Mouse (Mus musculus) G1E (cell line): ENCODE data around the gene Armc6. TPM values are rescaled to one million over a fixed set of nuclear protein-coding genes. Genes with fewer than 3 reads are reported as not detected.

Experiments
- ATAC-seq: 2 replicates; pipeline ENCODE4 v1.8.0; 2016; ENCODE audit warnings: mild to moderate bottlenecking; ENCODE audit not compliant: insufficient number of reproducible peaks, poor library complexity, low FRiP score, severe bottlenecking; ENCODE audit errors: extremely low read depth
- DNase-seq: peaks from one replicate; pipeline ENCODE4 v3.0.0; 2012; ENCODE audit warnings: low spot score
- H3K27me3 ChIP-seq: 2 replicates; pipeline ENCODE4 v1.6.1; 2012; ENCODE audit warnings: mild to moderate bottlenecking, low read length, inconsistent platforms; ENCODE audit not compliant: insufficient read depth
- H3K36me3 ChIP-seq: replicated peaks from 2 replicates; pipeline ENCODE3; 2012; ENCODE audit warnings: mild to moderate bottlenecking, inconsistent platforms
- H3K4me1 ChIP-seq: 2 replicates; pipeline ENCODE4 v1.6.1; 2012; ENCODE audit warnings: low read depth, low read length, inconsistent platforms, mixed read lengths; ENCODE audit not compliant: insufficient read depth
- H3K4me3 ChIP-seq: 2 replicates; pipeline ENCODE4 v1.5.1; 2012; ENCODE audit warnings: low read depth, mild to moderate bottlenecking, inconsistent platforms, low read length, moderate library complexity, mixed read lengths
- H3K9me3 ChIP-seq: replicated peaks from 2 replicates; pipeline ENCODE4 v1.6.1; 2012; ENCODE audit warnings: inconsistent platforms
- CTCF ChIP-seq: IDR thresholded peaks from 2 replicates; pipeline ENCODE4 v1.5.1; 2012; ENCODE audit warnings: low read depth, low read length, inconsistent platforms, mixed read lengths
- GATA1 ChIP-seq: IDR thresholded peaks from 2 replicates; pipeline ENCODE4 v1.6.1; 2012; ENCODE audit warnings: borderline replicate concordance, low read length, inconsistent platforms, mixed read lengths
- GATA2 ChIP-seq: IDR thresholded peaks from 2 replicates; pipeline ENCODE4 v1.6.1; 2012; ENCODE audit warnings: low read depth, low read length, inconsistent platforms, borderline replicate concordance
- POLR2AphosphoS5 ChIP-seq: IDR thresholded peaks from 2 replicates; pipeline ENCODE4 v1.6.1; 2012; ENCODE audit warnings: low read depth, low read length, inconsistent platforms; ENCODE audit not compliant: insufficient replicate concordance
- TAL1 ChIP-seq: conservative IDR thresholded peaks from 2 replicates; pipeline ENCODE4 v1.6.1; 2012; ENCODE audit warnings: low read depth, low read length, inconsistent platforms, mixed read lengths
- polyA plus RNA-seq: library from polyadenylated mRNA; stranded (reverse); fragments of >175 nt; gene quantifications from 2 replicates; pipeline ENCODE4 v1.2.3, GENCODE M21; 2012
- total RNA-seq, 2 experiments: library from RNA; stranded (forward) in 1 of 2; stranded (reverse) in 1 of 2; fragments of 200-1000 nt in 1 of 2; fragments of >200 nt in 1 of 2; fragmentation: Nextera tagmentation in 1 of 2; gene quantifications; 2 replicates each; pipeline ENCODE4 v1.2.3; 2014 to 2017

The Armc6 gene
- total and polyA plus RNA-seq, 3 experiments = 9.3 to 15.2 (median 13.9) TPM

DNA sequence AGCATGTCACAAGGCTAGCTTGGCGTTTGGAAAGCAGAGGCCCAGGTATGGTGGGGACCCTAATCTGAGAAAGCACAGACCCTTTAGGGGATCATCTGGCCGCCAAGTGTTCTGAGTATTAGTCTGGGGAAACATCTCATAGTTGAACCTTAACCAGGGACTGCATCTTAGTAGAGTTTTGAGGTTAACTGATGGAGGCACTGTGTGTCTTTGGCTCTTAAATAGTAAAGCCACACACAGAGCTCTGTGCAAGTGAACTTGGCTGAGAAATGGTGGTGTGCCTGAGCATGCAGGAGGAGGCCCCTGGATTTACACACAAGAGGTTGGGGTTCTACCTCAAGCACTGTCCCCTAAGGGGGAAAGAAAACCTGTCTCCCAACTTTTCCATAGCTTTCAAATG lies 56.0 kb downstream of the Armc6 start:
- ATAC-seq (no peak), DNase-seq (no peak)
- H3K4me3 ChIP-seq = no peak overlapping the region
- H3K27me3 ChIP-seq = no peaks in the 10 kb centered on the region
- H3K36me3 ChIP-seq = peaks cover 85% of the 10 kb centered on the region
- peaks cover 46% of the 10 kb centered on the region for H3K4me1 ChIP-seq
- H3K9me3 ChIP-seq = no peaks in the 10 kb centered on the region
- no peak for TF ChIP-seq POLR2AphosphoS5
- TF ChIP-seq TAL1 = no peak
- no peak for TF ChIP-seq GATA2
- no peak for TF ChIP-seq CTCF
- TF ChIP-seq GATA1 = no peak

DNA sequence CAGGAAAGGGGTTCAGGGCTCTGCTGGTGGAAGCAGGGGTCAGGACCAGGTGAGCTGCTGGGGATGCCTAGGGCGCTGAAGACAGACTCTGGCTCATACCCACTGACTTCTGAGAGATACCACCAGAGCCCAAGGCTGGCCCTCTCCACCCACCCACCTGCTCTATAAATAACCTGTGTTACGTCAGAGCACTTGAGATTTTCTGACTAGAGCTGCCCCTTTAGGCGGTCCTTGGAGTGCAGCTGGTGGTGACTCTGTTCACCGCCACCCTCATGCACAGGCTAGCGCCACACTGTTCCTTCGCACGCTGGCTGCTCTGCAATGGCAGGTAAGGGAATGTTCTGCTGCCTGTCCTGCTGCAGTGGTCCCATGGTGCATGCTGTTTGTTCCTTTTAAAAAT lies 60.2 kb downstream of the Armc6 start:
- no peak for DNase-seq
- TF ChIP-seq TAL1 (no peak), POLR2AphosphoS5 (no peak), CTCF (no peak)
- H3K4me3 ChIP-seq = peak overlapping the region; percentile 53; the same call in 1 of the 2 replicates
- no peaks in the 10 kb centered on the region for H3K9me3 ChIP-seq
- H3K27me3 ChIP-seq = no peaks in the 10 kb centered on the region
- H3K4me1 ChIP-seq = peaks cover 54% of the 10 kb centered on the region
- no peak for ATAC-seq
- peaks cover 50% of the 10 kb centered on the region for H3K36me3 ChIP-seq

DNA sequence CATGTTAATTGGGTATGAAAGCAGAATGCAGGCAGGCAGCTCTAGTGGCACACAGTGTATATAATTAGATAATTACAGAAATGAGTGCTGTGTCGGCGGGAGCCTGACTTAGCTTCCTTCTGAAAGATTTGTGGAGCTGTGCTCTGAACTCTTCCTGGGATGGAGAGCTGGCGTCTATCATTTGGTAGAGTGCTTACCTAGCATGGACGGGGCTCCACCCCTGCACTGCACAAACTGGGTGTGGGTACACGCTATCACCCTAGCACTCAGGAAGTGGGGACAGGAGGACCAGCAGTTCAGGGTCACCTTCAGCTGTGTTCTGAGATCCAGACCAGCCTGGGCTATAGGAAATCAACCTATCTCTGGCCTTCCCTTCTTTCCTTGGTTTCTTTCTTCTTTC lies 60.9 kb downstream of the Armc6 start:
- Histone ChIP-seq H3K9me3 (no peaks in the 10 kb centered on the region), H3K36me3 (peaks cover 42% of the 10 kb centered on the region), H3K27me3 (no peaks in the 10 kb centered on the region), H3K4me3 (peak overlapping the region; percentile 51; the same call in 1 of the 2 replicates), H3K4me1 (peaks cover 51% of the 10 kb centered on the region)
- DNase-seq (no peak), ATAC-seq (no peak)
- no peak for TF ChIP-seq GATA1

DNA sequence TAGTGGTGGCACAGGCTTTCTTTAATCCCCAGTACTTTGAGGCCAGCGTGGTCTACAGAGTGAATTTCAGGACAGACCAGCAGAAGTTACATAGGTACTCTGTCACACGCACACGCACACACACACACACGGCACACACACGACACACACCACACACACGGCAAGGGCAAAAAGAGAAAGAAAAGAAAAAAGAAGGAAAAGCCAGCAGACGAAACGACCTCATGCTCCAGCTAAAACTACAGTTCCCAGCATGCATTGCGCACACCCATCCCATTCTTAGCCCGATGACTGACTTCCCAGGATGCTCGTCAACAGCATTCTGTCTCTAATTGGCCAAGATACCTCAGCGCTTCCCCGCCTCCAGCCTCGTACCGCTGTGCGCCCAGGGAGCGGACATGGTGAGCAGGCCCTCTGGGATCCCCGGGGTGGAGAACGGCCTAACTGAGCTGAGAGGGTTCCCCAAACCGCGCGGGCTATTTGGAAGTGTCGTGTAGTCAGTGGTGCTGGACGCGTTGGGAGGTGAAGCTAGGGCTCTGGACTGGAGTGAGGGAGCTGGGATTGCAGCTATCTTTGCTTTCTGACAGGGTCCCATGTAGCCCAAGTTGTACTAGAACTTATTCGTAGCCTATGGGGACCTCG lies 62.1 kb downstream of the Armc6 start, which contains the start of gene Tmem161a:
Gene Tmem161a (plus strand): TSS at position 314 of the 639 bp plus-strand sequence.
- H3K27me3 ChIP-seq = no peaks in the 10 kb centered on the region
- TF ChIP-seq CTCF = no peak
- no peak for TF ChIP-seq POLR2AphosphoS5
- no peak for TF ChIP-seq TAL1
- TF ChIP-seq GATA2 = no peak
- no peak for TF ChIP-seq GATA1
- H3K4me3 ChIP-seq = peak within 1 kb of the TSS; percentile 75
- peaks cover 31% of the 10 kb centered on the region for H3K36me3 ChIP-seq
- peaks cover 52% of the 10 kb centered on the region for H3K4me1 ChIP-seq
- ATAC-seq (peak; percentile 98), DNase-seq (peak; percentile 98)
- no peaks in the 10 kb centered on the region for H3K9me3 ChIP-seq

DNA sequence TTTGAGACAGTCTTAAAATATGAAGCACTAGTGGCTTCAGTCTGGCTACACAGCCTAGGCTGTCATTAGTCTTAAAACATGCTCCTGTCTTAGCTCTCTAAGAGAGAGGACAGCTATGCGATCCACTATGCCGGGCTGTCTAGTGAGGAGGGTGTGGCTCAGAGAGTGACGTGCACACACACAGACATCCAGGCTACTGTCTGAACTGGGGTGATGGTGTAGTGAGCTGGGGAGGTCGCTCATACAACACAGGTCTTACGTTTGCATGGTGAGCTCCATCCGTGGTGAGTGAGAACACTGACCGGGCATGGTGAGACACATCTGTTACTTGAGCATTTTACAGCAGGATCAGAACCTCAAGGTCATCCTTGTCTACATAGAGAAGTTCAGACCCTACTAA lies 63.0 kb downstream of the Armc6 start:
- H3K36me3 ChIP-seq = peaks cover 22% of the 10 kb centered on the region
- peaks cover 3% of the 10 kb centered on the region; the same call in 1 of the 2 replicates for H3K27me3 ChIP-seq
- H3K4me3 ChIP-seq = peak overlapping the region; percentile 42; the same call in 1 of the 2 replicates
- no peak for ATAC-seq
- peaks cover 58% of the 10 kb centered on the region for H3K4me1 ChIP-seq
- TF ChIP-seq POLR2AphosphoS5 (no peak), CTCF (no peak), GATA2 (no peak), GATA1 (no peak), TAL1 (no peak)
- no peaks in the 10 kb centered on the region for H3K9me3 ChIP-seq
- DNase-seq = no peak

DNA sequence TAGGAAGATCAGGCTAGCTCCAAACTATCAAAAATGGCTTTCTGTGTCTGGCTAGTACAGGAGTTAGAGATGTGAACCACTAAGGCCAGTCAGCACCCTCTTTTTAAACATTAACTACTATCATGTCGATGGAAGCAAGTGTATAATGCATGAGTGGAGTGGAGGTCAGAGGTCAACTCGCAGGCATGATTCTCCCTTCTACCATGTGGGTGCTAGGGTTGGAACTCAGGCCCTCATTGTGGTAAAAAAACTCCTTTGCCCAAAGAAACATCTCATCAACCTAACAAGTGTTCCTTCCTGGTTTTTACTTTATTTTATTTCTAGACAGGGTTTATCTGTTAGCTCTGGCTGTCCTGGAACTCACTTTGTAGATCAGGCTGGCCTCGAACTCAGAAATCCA lies 63.5 kb downstream of the Armc6 start:
- peaks cover 18% of the 10 kb centered on the region for H3K36me3 ChIP-seq
- peaks cover 8% of the 10 kb centered on the region; the same call in 1 of the 2 replicates for H3K27me3 ChIP-seq
- no peak overlapping the region for H3K4me3 ChIP-seq
- ATAC-seq = no peak
- H3K4me1 ChIP-seq = peaks cover 59% of the 10 kb centered on the region
- TF ChIP-seq POLR2AphosphoS5 = no peak
- no peak for TF ChIP-seq CTCF
- TF ChIP-seq GATA2 = no peak
- TF ChIP-seq GATA1 = no peak
- no peak for TF ChIP-seq TAL1
- no peak for DNase-seq
- H3K9me3 ChIP-seq = no peaks in the 10 kb centered on the region

Other genes with a start within 250 kb of the Armc6 start
Only the 20 nearest of the 22 such genes appear.
- 49.6 and 53.2 TPM in 2 replicates for gene Mau2, start 191.7 kb downstream of the Armc6 start, total RNA-seq (2014; fragmentation: Nextera tagmentation)
- 35.4 and 37.8 TPM in 2 replicates for gene Mau2, start 191.7 kb downstream of the Armc6 start, total RNA-seq (2017)
- 29.6 and 34.2 TPM in 2 replicates for gene Mau2, start 191.7 kb downstream of the Armc6 start, polyA plus RNA-seq
- gene Sugp1, start 191.7 kb downstream of the Armc6 start, total RNA-seq (2014; fragmentation: Nextera tagmentation) = 17.9 and 43.3 TPM in 2 replicates
- gene Sugp1, start 191.7 kb downstream of the Armc6 start, total RNA-seq (2017) = 33.1 and 36.0 TPM in 2 replicates
- gene Sugp1, start 191.7 kb downstream of the Armc6 start, polyA plus RNA-seq = 44.9 and 52.9 TPM in 2 replicates
- gene Tm6sf2, start 161.5 kb downstream of the Armc6 start, total RNA-seq (2014; fragmentation: Nextera tagmentation) = not detected in 2 replicates
- gene Tm6sf2, start 161.5 kb downstream of the Armc6 start, total RNA-seq (2017) = 0.38 and 1.1 TPM in 2 replicates
- 0.07 and 0.23 TPM in 2 replicates for gene Tm6sf2, start 161.5 kb downstream of the Armc6 start, polyA plus RNA-seq
- not detected in 2 replicates for gene Hapln4, start 151.0 kb downstream of the Armc6 start, total RNA-seq (2014; fragmentation: Nextera tagmentation)
- gene Hapln4, start 151.0 kb downstream of the Armc6 start, total RNA-seq (2017) = 0.05 TPM in 1 of 2 replicates, not detected in the other
- not detected in 2 replicates for gene Hapln4, start 151.0 kb downstream of the Armc6 start, polyA plus RNA-seq
- not detected in 2 replicates for gene Ncan, start 113.6 kb downstream of the Armc6 start, total RNA-seq (2014; fragmentation: Nextera tagmentation)
- 0.05 TPM in 1 of 2 replicates, not detected in the other for gene Ncan, start 113.6 kb downstream of the Armc6 start, total RNA-seq (2017)
- gene Ncan, start 113.6 kb downstream of the Armc6 start, polyA plus RNA-seq = not detected in 2 replicates
- 10.6 and 12.0 TPM in 2 replicates for gene Nr2c2ap, start 103.1 kb downstream of the Armc6 start, total RNA-seq (2014; fragmentation: Nextera tagmentation)
- 6.7 and 8.5 TPM in 2 replicates for gene Nr2c2ap, start 103.1 kb downstream of the Armc6 start, total RNA-seq (2017)
- 12.0 and 19.4 TPM in 2 replicates for gene Nr2c2ap, start 103.1 kb downstream of the Armc6 start, polyA plus RNA-seq
- 11.9 and 12.6 TPM in 2 replicates for gene Rfxank, start 95.3 kb downstream of the Armc6 start, total RNA-seq (2014; fragmentation: Nextera tagmentation)
- gene Rfxank, start 95.3 kb downstream of the Armc6 start, total RNA-seq (2017) = 7.2 and 13.2 TPM in 2 replicates
- 4.9 and 6.0 TPM in 2 replicates for gene Rfxank, start 95.3 kb downstream of the Armc6 start, polyA plus RNA-seq
- 65.0 and 73.8 TPM in 2 replicates for gene Borcs8, start 95.0 kb downstream of the Armc6 start, total RNA-seq (2014; fragmentation: Nextera tagmentation)
- 82.4 and 114 TPM in 2 replicates for gene Borcs8, start 95.0 kb downstream of the Armc6 start, total RNA-seq (2017)
- gene Borcs8, start 95.0 kb downstream of the Armc6 start, polyA plus RNA-seq = 24.7 and 42.9 TPM in 2 replicates
- gene Mef2b, start 94.8 kb downstream of the Armc6 start, total RNA-seq (2014; fragmentation: Nextera tagmentation) = 2.1 and 4.4 TPM in 2 replicates
- gene Mef2b, start 94.8 kb downstream of the Armc6 start, total RNA-seq (2017) = 0.17 and 0.55 TPM in 2 replicates
- 2.3 and 3.1 TPM in 2 replicates for gene Mef2b, start 94.8 kb downstream of the Armc6 start, polyA plus RNA-seq
- gene Tmem161a, start 62.1 kb downstream of the Armc6 start, total RNA-seq (2014; fragmentation: Nextera tagmentation) = 15.3 and 22.0 TPM in 2 replicates
- 15.8 and 22.0 TPM in 2 replicates for gene Tmem161a, start 62.1 kb downstream of the Armc6 start, total RNA-seq (2017)
- gene Tmem161a, start 62.1 kb downstream of the Armc6 start, polyA plus RNA-seq = 119 and 145 TPM in 2 replicates
- 18.8 and 19.3 TPM in 2 replicates for gene Slc25a42, start 22.2 kb downstream of the Armc6 start, total RNA-seq (2014; fragmentation: Nextera tagmentation)
- gene Slc25a42, start 22.2 kb downstream of the Armc6 start, total RNA-seq (2017) = 5.1 and 5.3 TPM in 2 replicates
- 9.7 and 12.1 TPM in 2 replicates for gene Slc25a42, start 22.2 kb downstream of the Armc6 start, polyA plus RNA-seq
- gene Sugp2, start 240 bp downstream of the Armc6 start, total RNA-seq (2014; fragmentation: Nextera tagmentation) = 16.5 and 32.5 TPM in 2 replicates
- 22.7 and 27.8 TPM in 2 replicates for gene Sugp2, start 240 bp downstream of the Armc6 start, total RNA-seq (2017)
- 26.5 and 30.9 TPM in 2 replicates for gene Sugp2, start 240 bp downstream of the Armc6 start, polyA plus RNA-seq
- gene Homer3, start 48.4 kb upstream of the Armc6 start, total RNA-seq (2014; fragmentation: Nextera tagmentation) = 1.6 and 3.8 TPM in 2 replicates
- 6.0 and 6.7 TPM in 2 replicates for gene Homer3, start 48.4 kb upstream of the Armc6 start, total RNA-seq (2017)
- 12.0 and 14.8 TPM in 2 replicates for gene Homer3, start 48.4 kb upstream of the Armc6 start, polyA plus RNA-seq
- 41.3 and 43.8 TPM in 2 replicates for gene Ddx49, start 68.0 kb upstream of the Armc6 start, total RNA-seq (2014; fragmentation: Nextera tagmentation)
- gene Ddx49, start 68.0 kb upstream of the Armc6 start, total RNA-seq (2017) = 88.3 and 114 TPM in 2 replicates
- 55.1 and 56.2 TPM in 2 replicates for gene Ddx49, start 68.0 kb upstream of the Armc6 start, polyA plus RNA-seq
- 147 and 152 TPM in 2 replicates for gene Cope, start 68.1 kb upstream of the Armc6 start, total RNA-seq (2014; fragmentation: Nextera tagmentation)
- 78.3 and 96.7 TPM in 2 replicates for gene Cope, start 68.1 kb upstream of the Armc6 start, total RNA-seq (2017)
- 346 and 358 TPM in 2 replicates for gene Cope, start 68.1 kb upstream of the Armc6 start, polyA plus RNA-seq
- gene Cers1, start 81.3 kb upstream of the Armc6 start, total RNA-seq (2014; fragmentation: Nextera tagmentation) = not detected in 2 replicates
- gene Cers1, start 81.3 kb upstream of the Armc6 start, total RNA-seq (2017) = 0.38 TPM in 1 of 2 replicates, not detected in the other
- gene Cers1, start 81.3 kb upstream of the Armc6 start, polyA plus RNA-seq = not detected in 2 replicates
- gene Gdf1, start 95.4 kb upstream of the Armc6 start, total RNA-seq (2014; fragmentation: Nextera tagmentation) = not detected in 2 replicates
- gene Gdf1, start 95.4 kb upstream of the Armc6 start, total RNA-seq (2017) = not detected in 2 replicates
- gene Gdf1, start 95.4 kb upstream of the Armc6 start, polyA plus RNA-seq = 0.04 TPM in 1 of 2 replicates, not detected in the other
- 43.6 and 46.0 TPM in 2 replicates for gene Upf1, start 118.8 kb upstream of the Armc6 start, total RNA-seq (2014; fragmentation: Nextera tagmentation)
- gene Upf1, start 118.8 kb upstream of the Armc6 start, total RNA-seq (2017) = 22.9 and 27.5 TPM in 2 replicates
- gene Upf1, start 118.8 kb upstream of the Armc6 start, polyA plus RNA-seq = 155 and 156 TPM in 2 replicates
- gene Comp, start 139.1 kb upstream of the Armc6 start, total RNA-seq (2014; fragmentation: Nextera tagmentation) = not detected in 2 replicates
- gene Comp, start 139.1 kb upstream of the Armc6 start, total RNA-seq (2017) = 0.06 TPM in 1 of 2 replicates, not detected in the other
- gene Comp, start 139.1 kb upstream of the Armc6 start, polyA plus RNA-seq = 0.14 and 0.15 TPM in 2 replicates
- 15.3 and 17.9 TPM in 2 replicates for gene Crtc1, start 205.1 kb upstream of the Armc6 start, total RNA-seq (2014; fragmentation: Nextera tagmentation)
- gene Crtc1, start 205.1 kb upstream of the Armc6 start, total RNA-seq (2017) = 1.4 and 1.6 TPM in 2 replicates
- gene Crtc1, start 205.1 kb upstream of the Armc6 start, polyA plus RNA-seq = 17.6 and 18.8 TPM in 2 replicates